Mouse (Mus musculus): Measurements from ENCODE around the gene Mpst. TPM values are rescaled to one million over a fixed set of nuclear protein-coding genes. Genes with fewer than 3 reads are reported as not detected.

Gene Mpst
- polyA plus RNA-seq, 1 experiment from 2014 or later, result 3.2 TPM

DNA sequence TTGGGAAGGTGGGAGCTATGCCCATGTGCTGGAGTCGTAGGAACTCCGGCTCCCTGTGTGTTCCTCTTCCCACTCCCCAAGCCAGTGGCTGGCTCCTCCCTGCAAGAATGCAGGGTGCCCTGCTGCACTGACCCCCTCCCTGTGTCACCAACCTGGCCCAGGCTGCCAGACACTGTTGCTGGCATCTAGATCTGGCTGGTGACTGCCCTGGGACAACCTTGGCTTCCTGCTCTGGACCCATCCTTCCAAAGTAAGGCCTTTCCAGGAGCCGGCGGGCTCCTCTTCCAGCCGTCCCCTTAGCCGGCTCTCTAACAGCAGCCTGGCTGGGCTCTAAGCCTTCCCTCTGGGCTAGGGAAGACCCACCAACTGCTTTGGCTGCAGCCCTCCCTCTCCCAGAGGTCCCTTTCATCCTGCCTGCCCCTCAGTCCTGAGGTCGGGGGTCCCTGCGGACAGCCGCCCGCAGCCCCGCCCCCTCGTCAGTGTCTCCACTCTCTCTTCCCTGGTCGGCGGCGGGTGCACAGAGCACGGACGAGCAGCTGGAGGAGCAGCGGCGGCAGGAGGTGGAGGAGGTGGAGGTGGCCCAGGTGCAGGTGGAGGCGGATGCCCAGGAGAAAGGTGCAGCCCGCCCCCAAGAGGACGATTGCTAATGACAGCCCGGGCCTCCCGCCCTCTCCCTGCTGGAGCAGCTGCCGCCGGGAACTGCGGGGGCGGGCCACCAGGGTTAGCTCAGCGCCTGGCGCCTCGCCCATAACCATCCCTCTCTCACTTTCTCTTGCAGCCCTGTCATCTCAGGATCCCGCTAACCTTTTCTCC, 30.4 kb downstream of the Mpst start:
- peak; percentile 67 for TF ChIP-seq CTCF (IDR thresholded peaks at IDR 0.05; ENCODE audit: low read depth)
- H3K9ac ChIP-seq (ENCODE audit: low read depth, low read length), result 0 out of 2 replicates have a peak overlapping the region, but pooled peaks have one; percentile 26
- H3K27ac ChIP-seq (ENCODE audit: low read depth, low read length), result no peak overlapping the region
- 14% methylated on average over 27 of the region's 32 CpGs for WGBS
- ATAC-seq, result peak; percentile 58
- peaks cover 34% of the 10 kb centered on the region for H3K27me3 ChIP-seq (replicated peaks; ENCODE audit: control insufficient read depth, insufficient read depth, low read length)
- H3K36me3 ChIP-seq (ENCODE audit: control insufficient read depth, insufficient read depth), result peaks cover under 1% of the 10 kb centered on the region; the same call in 1 of the 2 replicates
- H3K4me3 ChIP-seq (ENCODE audit: low read depth, low read length), result peak overlapping the region; percentile 17
- no peaks in the 10 kb centered on the region; the same call in 1 of the 2 replicates for H3K4me1 ChIP-seq (replicated peaks; ENCODE audit: control insufficient read depth, insufficient read depth, low read length)
- H3K9me3 ChIP-seq (ENCODE audit: control insufficient read depth), result no peaks in the 10 kb centered on the region
- peak overlapping the region; percentile 56 for H3K4me2 ChIP-seq (replicated peaks; ENCODE audit: low read depth)

DNA sequence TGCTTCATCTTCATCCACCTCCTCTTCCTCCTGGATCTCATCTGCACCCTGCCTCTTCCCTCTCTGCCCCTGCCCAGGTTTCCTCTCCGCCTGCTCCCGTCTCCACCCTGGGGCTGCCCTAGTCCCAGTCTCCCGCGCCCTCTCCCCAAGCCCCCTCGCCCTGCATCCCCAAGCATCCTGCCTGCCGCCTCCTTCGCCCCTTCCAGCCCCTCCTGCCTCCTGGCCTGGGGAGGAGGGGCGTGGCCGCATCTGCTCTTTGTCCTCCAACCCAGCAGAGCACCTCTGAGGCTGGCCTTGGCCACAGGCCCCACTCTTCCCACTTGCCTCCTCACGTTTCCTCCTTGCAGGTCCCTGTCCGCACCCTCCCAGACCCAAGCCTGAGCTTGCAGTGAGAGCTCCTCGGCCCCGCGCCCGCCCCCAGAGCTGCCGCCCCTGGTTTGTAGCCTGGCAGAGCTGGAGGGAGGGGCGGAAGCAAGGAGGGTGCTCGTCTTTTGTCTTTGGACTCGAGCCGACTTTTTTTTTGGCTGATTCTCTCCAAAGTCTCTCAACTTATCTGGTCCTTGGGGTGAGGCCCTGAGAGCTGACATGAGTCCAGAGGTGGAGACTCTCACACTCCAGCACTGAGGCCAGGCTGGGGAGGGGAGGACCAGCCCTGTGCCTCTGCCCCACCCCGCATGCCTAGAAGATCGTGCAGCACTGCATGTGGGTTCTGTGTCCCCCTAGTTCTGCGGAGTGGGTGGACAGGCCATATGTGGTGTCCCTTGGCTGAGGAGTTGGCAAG, 31.2 kb downstream of the Mpst start:
- Histone ChIP-seq H3K4me3 (ENCODE audit: low read depth, low read length) (peak overlapping the region; percentile 17), H3K4me2 (replicated peaks; ENCODE audit: low read depth) (peak overlapping the region; percentile 56), H3K9ac (ENCODE audit: low read depth, low read length) (no peak overlapping the region), H3K27me3 (replicated peaks; ENCODE audit: control insufficient read depth, insufficient read depth, low read length) (peaks cover 38% of the 10 kb centered on the region), H3K36me3 (ENCODE audit: control insufficient read depth, insufficient read depth) (no peaks in the 10 kb centered on the region; the same call in 1 of the 2 replicates), H3K4me1 (replicated peaks; ENCODE audit: control insufficient read depth, insufficient read depth, low read length) (no peaks in the 10 kb centered on the region; the same call in 1 of the 2 replicates), H3K9me3 (ENCODE audit: control insufficient read depth) (no peaks in the 10 kb centered on the region), H3K27ac (ENCODE audit: low read depth, low read length) (no peak overlapping the region)
- 13% methylated on average over 23 of the region's 23 CpGs for WGBS
- ATAC-seq, result no peak; the same call in 1 of the 2 replicates
- TF ChIP-seq CTCF (IDR thresholded peaks at IDR 0.05; ENCODE audit: low read depth), result no peak

DNA sequence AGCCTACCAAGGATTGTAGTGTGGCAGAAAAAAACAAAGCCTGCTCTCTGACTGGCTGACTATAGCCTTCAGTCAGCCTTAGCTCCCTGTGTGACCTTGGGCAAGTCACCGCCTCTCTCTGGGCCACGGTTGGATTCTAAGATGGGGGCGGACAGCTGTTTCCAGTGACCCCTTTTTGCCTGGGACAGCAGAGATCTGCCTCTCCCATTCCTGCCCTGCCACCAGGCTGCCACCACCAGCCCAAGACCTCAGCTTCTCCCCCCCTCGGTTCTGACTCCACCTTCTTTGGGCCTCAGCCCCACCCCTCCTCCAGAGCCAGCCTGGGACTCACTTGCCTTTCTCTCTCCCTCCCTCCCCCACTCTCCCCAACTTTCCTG, 31.8 kb downstream of the Mpst start:
- H3K9ac ChIP-seq (ENCODE audit: low read depth, low read length), result no peak overlapping the region
- H3K27me3 ChIP-seq (replicated peaks; ENCODE audit: control insufficient read depth, insufficient read depth, low read length), result peaks cover 38% of the 10 kb centered on the region
- H3K4me2 ChIP-seq (replicated peaks; ENCODE audit: low read depth), result 0 out of 2 replicates have a peak overlapping the region, but pooled peaks have one; percentile 56
- no peaks in the 10 kb centered on the region; the same call in 1 of the 2 replicates for H3K4me1 ChIP-seq (replicated peaks; ENCODE audit: control insufficient read depth, insufficient read depth, low read length)
- H3K4me3 ChIP-seq (ENCODE audit: low read depth, low read length), result no peak overlapping the region
- no peak overlapping the region for H3K27ac ChIP-seq (ENCODE audit: low read depth, low read length)
- ATAC-seq, result no peak
- H3K9me3 ChIP-seq (ENCODE audit: control insufficient read depth), result no peaks in the 10 kb centered on the region
- no peaks in the 10 kb centered on the region; the same call in 1 of the 2 replicates for H3K36me3 ChIP-seq (ENCODE audit: control insufficient read depth, insufficient read depth)
- TF ChIP-seq CTCF (IDR thresholded peaks at IDR 0.05; ENCODE audit: low read depth), result no peak
- WGBS, result 40% methylated on average over 4 of the region's 4 CpGs

DNA sequence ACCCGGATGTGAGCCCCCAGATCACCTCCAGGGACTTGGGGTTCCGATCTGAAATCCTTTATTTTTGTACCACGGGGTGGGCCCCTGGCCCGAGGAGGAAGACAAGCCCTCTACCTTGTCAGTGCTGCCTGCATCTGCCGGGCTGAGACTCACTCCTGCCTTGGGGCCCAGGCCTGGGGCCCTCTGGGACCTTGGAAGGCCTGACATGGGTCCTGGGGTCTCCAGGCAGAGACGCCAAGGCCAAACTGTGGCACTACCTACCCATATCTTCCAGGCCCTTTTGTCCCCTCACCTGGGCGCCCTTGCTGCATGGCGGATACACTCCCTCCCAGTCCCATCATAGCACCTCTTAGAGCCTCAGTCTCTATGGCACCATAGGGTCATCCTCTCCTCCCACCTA, 32.3 kb downstream of the Mpst start:
- Histone ChIP-seq H3K27me3 (replicated peaks; ENCODE audit: control insufficient read depth, insufficient read depth, low read length) (peaks cover 38% of the 10 kb centered on the region), H3K27ac (ENCODE audit: low read depth, low read length) (no peak overlapping the region), H3K9ac (ENCODE audit: low read depth, low read length) (no peak overlapping the region), H3K4me1 (replicated peaks; ENCODE audit: control insufficient read depth, insufficient read depth, low read length) (no peaks in the 10 kb centered on the region; the same call in 1 of the 2 replicates), H3K9me3 (ENCODE audit: control insufficient read depth) (no peaks in the 10 kb centered on the region), H3K36me3 (ENCODE audit: control insufficient read depth, insufficient read depth) (no peaks in the 10 kb centered on the region; the same call in 1 of the 2 replicates), H3K4me3 (ENCODE audit: low read depth, low read length) (no peak overlapping the region), H3K4me2 (replicated peaks; ENCODE audit: low read depth) (no peak overlapping the region)
- WGBS, result 61% methylated on average over 8 of the region's 8 CpGs
- ATAC-seq, result no peak
- no peak for TF ChIP-seq CTCF (IDR thresholded peaks at IDR 0.05; ENCODE audit: low read depth)

DNA sequence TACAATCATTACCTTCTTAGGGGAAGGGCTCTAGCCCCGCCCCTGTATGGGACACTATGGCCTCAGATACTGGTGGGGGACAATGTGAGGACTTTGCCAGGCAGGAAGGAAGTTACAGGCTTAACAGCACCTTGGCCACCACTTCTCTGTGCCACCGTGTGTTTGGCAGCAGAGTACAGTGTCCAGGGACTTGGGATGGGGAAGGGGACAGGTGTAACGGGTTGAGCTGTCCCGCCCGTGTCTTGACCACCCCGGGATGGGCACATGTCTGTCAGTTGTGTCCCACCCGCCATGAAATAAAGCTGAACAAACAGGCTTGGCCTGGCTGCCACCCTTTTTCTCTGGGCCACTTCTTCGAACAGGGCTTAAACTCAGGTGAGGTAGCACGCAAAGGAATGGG, 32.8 kb downstream of the Mpst start:
- Histone ChIP-seq H3K27ac (ENCODE audit: low read depth, low read length) (no peak overlapping the region), H3K4me2 (replicated peaks; ENCODE audit: low read depth) (no peak overlapping the region), H3K36me3 (ENCODE audit: control insufficient read depth, insufficient read depth) (no peaks in the 10 kb centered on the region; the same call in 1 of the 2 replicates), H3K4me3 (ENCODE audit: low read depth, low read length) (no peak overlapping the region), H3K9me3 (ENCODE audit: control insufficient read depth) (no peaks in the 10 kb centered on the region), H3K9ac (ENCODE audit: low read depth, low read length) (no peak overlapping the region), H3K27me3 (replicated peaks; ENCODE audit: control insufficient read depth, insufficient read depth, low read length) (peaks cover 38% of the 10 kb centered on the region), H3K4me1 (replicated peaks; ENCODE audit: control insufficient read depth, insufficient read depth, low read length) (no peaks in the 10 kb centered on the region; the same call in 1 of the 2 replicates)
- WGBS, result 60% methylated on average over 9 of the region's 9 CpGs
- no peak for TF ChIP-seq CTCF (IDR thresholded peaks at IDR 0.05; ENCODE audit: low read depth)
- no peak for ATAC-seq

DNA sequence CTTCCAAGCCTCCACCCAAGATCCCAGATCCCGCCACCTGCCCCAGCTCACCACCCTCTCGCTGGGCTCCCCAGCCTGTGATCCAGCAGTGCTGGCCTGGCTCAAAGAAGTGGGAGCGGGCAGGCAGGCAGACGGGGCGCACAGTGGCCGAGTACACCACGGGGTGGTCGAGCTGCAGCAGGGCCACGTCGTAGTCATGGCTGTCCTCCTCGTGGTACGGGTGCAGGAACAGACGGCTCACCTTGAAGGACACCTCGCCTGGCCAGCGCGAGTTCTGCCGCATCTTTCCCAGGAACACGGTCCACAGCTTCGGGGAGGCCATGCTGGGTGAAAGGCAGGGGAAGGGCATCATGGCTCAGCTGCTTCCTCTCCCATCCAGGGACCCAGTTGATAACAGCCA, 36.0 kb downstream of the Mpst start:
- Histone ChIP-seq H3K9ac (ENCODE audit: low read depth, low read length) (no peak overlapping the region), H3K27me3 (replicated peaks; ENCODE audit: control insufficient read depth, insufficient read depth, low read length) (peaks cover 24% of the 10 kb centered on the region), H3K36me3 (ENCODE audit: control insufficient read depth, insufficient read depth) (no peaks in the 10 kb centered on the region), H3K9me3 (ENCODE audit: control insufficient read depth) (no peaks in the 10 kb centered on the region), H3K4me1 (replicated peaks; ENCODE audit: control insufficient read depth, insufficient read depth, low read length) (no peaks in the 10 kb centered on the region; the same call in 1 of the 2 replicates), H3K4me3 (ENCODE audit: low read depth, low read length) (no peak overlapping the region), H3K4me2 (replicated peaks; ENCODE audit: low read depth) (no peak overlapping the region), H3K27ac (ENCODE audit: low read depth, low read length) (no peak overlapping the region)
- 86% methylated on average over 19 of the region's 19 CpGs for WGBS
- no peak for TF ChIP-seq CTCF (IDR thresholded peaks at IDR 0.05; ENCODE audit: low read depth)
- ATAC-seq, result no peak

Measured in intestine, postnatal 0 days (tissue).